Mouse (Mus musculus) bone marrow macrophage, adult 2 months (primary cell): ENCODE measurements at regions not wholly inside any gene's neighbourhood (a gene's known extent, or its start where the extent isn't known, plus 50 kb on each side); places are given as distances from the start of the nearest gene placed in this dataset.

Source experiments
- CTCF ChIP-seq: IDR thresholded peaks from 2 replicates; pipeline ENCODE4 v1.5.1; 2012; ENCODE audit warnings: low read depth, mild to moderate bottlenecking, low read length, moderate library complexity
- POLR2A ChIP-seq: IDR thresholded peaks from 2 replicates; pipeline ENCODE4 v1.6.1; 2012; ENCODE audit warnings: mild to moderate bottlenecking, low read depth, low read length, borderline replicate concordance

GRCm38 (mm10) chr10:84172828-84173321 lies 267.5 kb downstream of the Nuak1 start:
- no peak for TF ChIP-seq CTCF
- no peak for TF ChIP-seq POLR2A
